Mouse (Mus musculus): ENCODE data around the gene Gm49416. TPM values are rescaled to one million over a fixed set of nuclear protein-coding genes. Genes with fewer than 3 reads are reported as not detected.
"Not testable (repeated sequence)": the region's sequence is repeated elsewhere in the genome, so short reads cannot be mapped to it uniquely, and the experiment has no call there.

Gm49416 gene
- polyA plus RNA-seq, 1 experiment from 2014 or later: not detected

DNA sequence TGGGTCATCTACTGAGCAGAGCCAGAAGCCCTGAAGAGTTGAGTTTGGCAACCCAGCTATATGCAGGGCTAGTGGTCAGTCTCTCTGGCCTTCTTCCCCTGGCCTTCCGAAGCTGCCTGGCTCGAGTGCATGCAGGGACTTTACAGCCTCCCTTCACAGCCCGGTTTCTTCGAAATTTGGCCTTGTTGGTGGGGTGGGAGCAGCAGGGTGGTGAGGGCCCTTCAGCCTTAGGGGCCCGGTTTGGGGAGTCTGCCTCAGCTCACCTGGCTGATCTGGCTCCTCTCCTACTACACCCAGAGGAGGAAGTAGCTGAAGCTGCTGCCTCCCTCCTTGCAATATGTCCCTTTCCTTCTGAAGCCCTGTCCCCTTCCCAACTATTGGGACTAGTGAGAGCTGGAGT is 7.5 kb downstream of the Gm49416 start:
- H3K9ac ChIP-seq (ENCODE audit: low read length); H3K27ac ChIP-seq (replicated peaks in 1 of 2; ENCODE audit: control insufficient read depth in 1 of 2, insufficient read depth in 1 of 2, low read depth in 2 of 2, low read length in 2 of 2); H3K4me3 ChIP-seq (ENCODE audit: control insufficient read depth in 1 of 2, insufficient read depth in 1 of 2, low read depth in 1 of 2, low read length in 2 of 2); H3K27me3 ChIP-seq (ENCODE audit: control insufficient read depth, insufficient read depth, low read length); H3K9me3 ChIP-seq (ENCODE audit: control insufficient read depth, low read length); H3K4me2 ChIP-seq (ENCODE audit: low read length); ATAC-seq (ENCODE audit: insufficient number of reproducible peaks, insufficient read depth, low FRiP score, low read depth): not testable (repeated sequence)
- WGBS: 88% methylated on average over 5 of the region's 5 CpGs
- Histone ChIP-seq H3K36me3 (ENCODE audit: control insufficient read depth, insufficient read depth, low read length) (peaks cover 27% of the 10 kb centered on the region), H3K4me1 (ENCODE audit: control insufficient read depth in 2 of 2, insufficient read depth in 2 of 2, low read length in 2 of 2) (peaks cover 8 to 25% of the 10 kb centered on the region in 2 experiments; a peak in 3 of 4 replicates)

DNA sequence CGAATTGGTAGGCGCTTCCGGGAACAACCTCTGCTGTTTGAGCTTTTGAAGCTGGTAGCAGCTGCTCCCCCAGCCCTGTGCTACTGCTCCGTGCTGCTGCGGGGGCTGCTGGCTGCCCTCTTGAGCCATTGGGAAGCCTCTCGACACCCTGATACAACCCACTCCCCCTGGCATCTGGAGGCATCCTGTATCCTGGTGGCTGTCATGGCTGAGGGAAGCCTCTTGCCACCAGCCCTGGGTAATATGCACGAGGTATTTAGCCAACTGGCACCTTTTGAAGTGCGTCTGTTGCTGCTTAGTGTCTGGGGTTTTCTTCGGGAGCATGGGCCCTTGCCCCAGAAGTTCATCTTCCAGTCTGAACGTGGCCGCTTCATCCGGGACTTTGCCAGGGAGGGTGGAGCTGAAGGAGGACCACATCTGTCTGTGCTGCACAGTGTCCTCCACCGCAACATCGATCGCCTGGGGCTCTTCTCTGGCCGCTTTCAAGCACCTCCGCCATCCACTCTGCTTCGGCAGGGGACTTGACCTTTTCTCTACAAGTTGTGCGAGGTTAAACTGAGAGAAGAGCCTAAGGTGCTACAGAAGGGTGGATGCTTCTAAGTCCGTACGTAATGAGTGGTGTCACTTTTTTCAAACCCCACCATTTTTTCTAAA is 8.6 kb downstream of the Gm49416 start:
- 23% methylated on average over 21 of the region's 21 CpGs for WGBS
- Histone ChIP-seq H3K9ac (ENCODE audit: low read length) (peak overlapping the region; percentile 70), H3K36me3 (ENCODE audit: control insufficient read depth, insufficient read depth, low read length) (peaks cover 32% of the 10 kb centered on the region), H3K4me2 (ENCODE audit: low read length) (peak overlapping the region; percentile 93), H3K4me1 (ENCODE audit: control insufficient read depth in 2 of 2, insufficient read depth in 2 of 2, low read length in 2 of 2) (peaks cover 8 to 25% of the 10 kb centered on the region in 2 experiments; a peak in 3 of 4 replicates), H3K4me3 (ENCODE audit: control insufficient read depth in 1 of 2, insufficient read depth in 1 of 2, low read depth in 1 of 2, low read length in 2 of 2) (peak overlapping the region; percentile 25 to 98), H3K27ac (replicated peaks in 1 of 2; ENCODE audit: control insufficient read depth in 1 of 2, insufficient read depth in 1 of 2, low read depth in 2 of 2, low read length in 2 of 2) (peak overlapping the region; percentile 82 to 90)
- peak; percentile 26; the same call in 1 of the 2 replicates for ATAC-seq (ENCODE audit: insufficient number of reproducible peaks, insufficient read depth, low FRiP score, low read depth)
- H3K27me3 ChIP-seq (ENCODE audit: control insufficient read depth, insufficient read depth, low read length); H3K9me3 ChIP-seq (ENCODE audit: control insufficient read depth, low read length): not testable (repeated sequence)

DNA sequence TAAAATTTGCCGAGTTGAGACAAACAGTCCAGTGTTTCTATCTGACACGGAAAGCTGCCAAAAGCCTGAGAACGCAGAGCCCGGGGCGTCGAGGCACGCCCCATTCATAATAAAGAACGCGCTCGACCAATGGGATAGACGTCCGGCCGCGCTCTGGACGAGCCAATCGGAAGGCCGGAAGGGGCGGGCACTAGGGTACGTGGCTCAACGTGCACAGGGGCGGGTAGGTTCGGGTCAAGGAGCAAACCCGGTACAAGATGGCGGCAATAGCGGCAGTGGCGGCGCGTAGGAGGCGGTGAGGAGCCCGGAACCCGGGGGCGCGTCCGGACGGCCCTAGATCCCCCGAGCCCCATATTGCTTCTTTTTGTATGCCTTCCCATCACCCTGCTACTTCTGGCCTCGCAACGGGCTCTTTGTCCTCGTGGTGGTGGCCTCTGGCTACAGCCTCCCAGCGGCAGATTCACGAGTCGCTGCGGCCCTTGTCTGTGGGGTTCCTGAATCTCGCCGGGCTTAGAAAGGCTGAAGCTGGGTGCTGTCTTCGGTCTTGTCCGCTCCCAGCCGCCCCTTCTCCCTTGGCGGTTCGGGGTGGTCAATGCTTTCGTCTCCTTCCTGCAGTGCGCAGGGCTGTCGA is 9.3 kb downstream of the Gm49416 start, which contains the start of gene Ganab:
Ganab (plus strand) TSS at position 207 of the 631 bp plus-strand sequence.
- Histone ChIP-seq H3K27me3 (ENCODE audit: control insufficient read depth, insufficient read depth, low read length) (no peaks in the 10 kb centered on the region), H3K4me2 (ENCODE audit: low read length) (peak within 1 kb of the TSS; percentile 93), H3K36me3 (ENCODE audit: control insufficient read depth, insufficient read depth, low read length) (peaks cover 38% of the 10 kb centered on the region), H3K4me1 (ENCODE audit: control insufficient read depth in 2 of 2, insufficient read depth in 2 of 2, low read length in 2 of 2) (peaks cover 8 to 25% of the 10 kb centered on the region in 2 experiments; a peak in 3 of 4 replicates), H3K4me3 (ENCODE audit: control insufficient read depth in 1 of 2, insufficient read depth in 1 of 2, low read depth in 1 of 2, low read length in 2 of 2) (peak within 1 kb of the TSS; percentile 81 to 98), H3K9me3 (ENCODE audit: control insufficient read depth, low read length) (no peaks in the 10 kb centered on the region), H3K9ac (ENCODE audit: low read length) (peak within 1 kb of the TSS; percentile 99), H3K27ac (replicated peaks in 1 of 2; ENCODE audit: control insufficient read depth in 1 of 2, insufficient read depth in 1 of 2, low read depth in 2 of 2, low read length in 2 of 2) (peak within 1 kb of the TSS; percentile 82 to 90)
- ATAC-seq (ENCODE audit: insufficient number of reproducible peaks, insufficient read depth, low FRiP score, low read depth): peak; percentile 97
- under 1% methylated on average over 53 of the region's 53 CpGs for WGBS

DNA sequence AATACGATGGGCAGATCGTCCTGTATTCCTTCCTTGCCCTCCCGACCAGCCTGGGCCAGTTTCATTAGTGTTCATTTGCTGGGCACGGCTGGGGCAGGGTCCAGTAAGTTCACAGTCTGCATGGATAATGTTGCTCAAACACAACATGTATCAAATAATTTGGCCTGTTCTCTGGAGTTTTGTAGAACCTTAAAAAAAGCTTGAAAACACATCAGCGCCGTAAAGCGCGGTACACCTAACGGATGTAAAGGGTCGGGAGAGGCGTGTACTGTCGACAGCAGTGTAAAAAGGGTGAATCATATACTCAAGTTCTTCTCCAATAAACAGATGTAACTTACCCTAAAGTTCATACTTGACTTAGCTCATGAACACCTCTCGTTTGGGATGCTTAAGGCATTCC is 9.8 kb downstream of the Gm49416 start:
- peaks cover 8 to 22% of the 10 kb centered on the region in 2 experiments; a peak in 3 of 4 replicates for H3K4me1 ChIP-seq (ENCODE audit: control insufficient read depth in 2 of 2, insufficient read depth in 2 of 2, low read length in 2 of 2)
- H3K36me3 ChIP-seq (ENCODE audit: control insufficient read depth, insufficient read depth, low read length): peaks cover 43% of the 10 kb centered on the region
- H3K27me3 ChIP-seq (ENCODE audit: control insufficient read depth, insufficient read depth, low read length): no peaks in the 10 kb centered on the region
- peak overlapping the region; percentile 99 for H3K9ac ChIP-seq (ENCODE audit: low read length)
- WGBS: 4% methylated on average over 13 of the region's 13 CpGs
- H3K4me2 ChIP-seq (ENCODE audit: low read length): peak overlapping the region; percentile 93
- ATAC-seq (ENCODE audit: insufficient number of reproducible peaks, insufficient read depth, low FRiP score, low read depth): no peak
- peak overlapping the region; percentile 81 to 98 for H3K4me3 ChIP-seq (ENCODE audit: control insufficient read depth in 1 of 2, insufficient read depth in 1 of 2, low read depth in 1 of 2, low read length in 2 of 2)
- H3K27ac ChIP-seq (replicated peaks in 1 of 2; ENCODE audit: control insufficient read depth in 1 of 2, insufficient read depth in 1 of 2, low read depth in 2 of 2, low read length in 2 of 2): peak overlapping the region; percentile 78 to 90
- H3K9me3 ChIP-seq (ENCODE audit: control insufficient read depth, low read length): no peaks in the 10 kb centered on the region

DNA sequence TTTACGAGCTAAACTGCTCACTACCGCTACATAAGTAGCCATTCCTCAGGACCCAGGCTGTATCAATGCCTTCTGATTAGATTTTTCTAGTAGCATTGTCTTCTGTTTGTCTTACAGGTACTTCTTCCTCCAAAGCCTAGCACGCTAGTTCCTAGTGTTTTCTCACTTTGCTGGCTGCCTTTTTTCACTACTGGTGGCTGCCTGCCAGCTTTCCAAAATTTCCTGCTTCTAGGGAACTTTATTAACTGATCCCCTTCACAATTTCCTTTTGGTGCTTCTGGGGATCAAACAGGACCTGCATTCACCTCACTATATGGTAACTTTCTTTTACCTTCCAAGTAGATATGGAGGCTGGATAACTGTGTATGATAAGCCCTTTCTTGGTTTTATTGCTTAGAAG is 10.4 kb downstream of the Gm49416 start:
- Histone ChIP-seq H3K4me1 (ENCODE audit: control insufficient read depth in 2 of 2, insufficient read depth in 2 of 2, low read length in 2 of 2) (peaks cover 8 to 19% of the 10 kb centered on the region in 2 experiments; a peak in 3 of 4 replicates), H3K36me3 (ENCODE audit: control insufficient read depth, insufficient read depth, low read length) (peaks cover 48% of the 10 kb centered on the region), H3K27me3 (ENCODE audit: control insufficient read depth, insufficient read depth, low read length) (no peaks in the 10 kb centered on the region), H3K9me3 (ENCODE audit: control insufficient read depth, low read length) (no peaks in the 10 kb centered on the region), H3K4me2 (ENCODE audit: low read length) (peak overlapping the region; percentile 93), H3K9ac (ENCODE audit: low read length) (peak overlapping the region; percentile 99), H3K27ac (replicated peaks in 1 of 2; ENCODE audit: control insufficient read depth in 1 of 2, insufficient read depth in 1 of 2, low read depth in 2 of 2, low read length in 2 of 2) (0 out of 4 replicates have a peak overlapping the region, but pooled peaks of 1 of the 2 experiments have one; percentile 90), H3K4me3 (ENCODE audit: control insufficient read depth in 1 of 2, insufficient read depth in 1 of 2, low read depth in 1 of 2, low read length in 2 of 2) (peak overlapping the region in 1 of 2 experiments; percentile 98; a peak in 2 of 4 replicates)
- WGBS: 32% methylated on average over 3 of the region's 3 CpGs
- ATAC-seq (ENCODE audit: insufficient number of reproducible peaks, insufficient read depth, low FRiP score, low read depth): no peak

DNA sequence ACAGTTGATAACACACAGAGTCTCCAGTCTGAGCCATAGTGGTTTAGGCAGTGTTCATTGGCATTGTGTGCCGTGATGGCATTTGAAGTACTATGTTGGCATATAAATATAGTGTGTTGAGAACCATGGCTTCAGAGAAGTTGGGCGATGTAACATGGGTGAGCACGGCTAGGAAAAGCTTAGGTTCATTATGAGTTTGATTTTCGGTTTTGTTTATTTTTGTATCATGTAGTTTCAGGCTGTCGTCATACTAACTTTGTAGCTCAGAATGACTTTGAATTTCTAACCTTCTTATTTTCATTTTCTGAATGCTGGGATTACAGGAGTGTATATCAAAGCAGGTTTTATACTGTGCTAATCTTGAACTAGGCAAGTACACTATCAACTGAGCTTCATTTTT is 14.7 kb downstream of the Gm49416 start:
- no peak overlapping the region for H3K27ac ChIP-seq (replicated peaks in 1 of 2; ENCODE audit: control insufficient read depth in 1 of 2, insufficient read depth in 1 of 2, low read depth in 2 of 2, low read length in 2 of 2)
- ATAC-seq (ENCODE audit: insufficient number of reproducible peaks, insufficient read depth, low FRiP score, low read depth): no peak
- no peak overlapping the region for H3K4me3 ChIP-seq (ENCODE audit: control insufficient read depth in 1 of 2, insufficient read depth in 1 of 2, low read depth in 1 of 2, low read length in 2 of 2)
- no peak overlapping the region for H3K4me2 ChIP-seq (ENCODE audit: low read length)
- no peaks in the 10 kb centered on the region for H3K27me3 ChIP-seq (ENCODE audit: control insufficient read depth, insufficient read depth, low read length)
- H3K9ac ChIP-seq (ENCODE audit: low read length): no peak overlapping the region
- WGBS: 93% methylated on average over 5 of the region's 5 CpGs
- no peaks in the 10 kb centered on the region for H3K9me3 ChIP-seq (ENCODE audit: control insufficient read depth, low read length)
- peaks cover 63% of the 10 kb centered on the region for H3K36me3 ChIP-seq (ENCODE audit: control insufficient read depth, insufficient read depth, low read length)
- peaks cover 0 to 10% of the 10 kb centered on the region in 2 experiments; a peak in 2 of 4 replicates for H3K4me1 ChIP-seq (ENCODE audit: control insufficient read depth in 2 of 2, insufficient read depth in 2 of 2, low read length in 2 of 2)

DNA sequence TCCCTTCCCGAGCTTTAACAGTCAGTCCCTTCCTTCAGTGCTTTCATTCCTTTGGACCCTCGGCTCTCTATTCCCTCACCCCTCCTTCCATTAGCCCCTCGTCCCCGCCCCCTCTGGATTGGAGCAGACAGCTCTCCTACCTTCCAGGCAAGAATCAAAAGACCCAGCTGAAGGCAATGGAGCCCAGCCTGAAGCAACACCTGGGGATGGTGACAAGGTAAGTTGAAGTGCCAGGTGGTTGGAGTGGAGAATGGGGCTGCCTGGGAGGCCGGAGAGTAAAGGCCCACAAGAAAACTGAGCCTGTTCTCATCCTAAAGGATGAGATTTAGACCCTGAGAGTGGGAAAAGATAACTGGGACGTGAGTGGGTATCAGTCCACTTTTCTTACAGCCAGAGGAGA is 19.8 kb downstream of the Gm49416 start:
- H3K4me1 ChIP-seq (ENCODE audit: control insufficient read depth in 2 of 2, insufficient read depth in 2 of 2, low read length in 2 of 2): no peaks in the 10 kb centered on the region
- 91% methylated on average over 6 of the region's 6 CpGs for WGBS
- no peaks in the 10 kb centered on the region for H3K27me3 ChIP-seq (ENCODE audit: control insufficient read depth, insufficient read depth, low read length)
- H3K4me2 ChIP-seq (ENCODE audit: low read length): no peak overlapping the region
- ATAC-seq (ENCODE audit: insufficient number of reproducible peaks, insufficient read depth, low FRiP score, low read depth): no peak
- no peak overlapping the region for H3K9ac ChIP-seq (ENCODE audit: low read length)
- peaks cover 98% of the 10 kb centered on the region for H3K36me3 ChIP-seq (ENCODE audit: control insufficient read depth, insufficient read depth, low read length)
- H3K9me3 ChIP-seq (ENCODE audit: control insufficient read depth, low read length): no peaks in the 10 kb centered on the region
- H3K4me3 ChIP-seq (ENCODE audit: control insufficient read depth in 1 of 2, insufficient read depth in 1 of 2, low read depth in 1 of 2, low read length in 2 of 2): no peak overlapping the region
- H3K27ac ChIP-seq (replicated peaks in 1 of 2; ENCODE audit: control insufficient read depth in 1 of 2, insufficient read depth in 1 of 2, low read depth in 2 of 2, low read length in 2 of 2): no peak overlapping the region

Data from heart, embryonic 14.5 days (tissue).